Mouse (Mus musculus) heart, adult 2 months (tissue): ENCODE results near the gene Pak6. TPM values are rescaled to one million over a fixed set of nuclear protein-coding genes. Genes with fewer than 3 reads are reported as not detected.

ENCODE experiments used
- DNase-seq, 2 experiments: peaks; one replicate each; pipeline ENCODE4 v3.0.0; 2021
- H3K27ac ChIP-seq: fragments of 200-600 bp; 2 replicates; pipeline ENCODE4 v1.8.1; 2022
- H3K27me3 ChIP-seq: fragments of 200-500 bp; 2 replicates; pipeline ENCODE4 v1.6.1; 2012; ENCODE audit warnings: mild to moderate bottlenecking, low read length, inconsistent platforms, mixed read lengths; ENCODE audit not compliant: control insufficient read depth, insufficient read depth
- H3K36me3 ChIP-seq: fragments of 200-500 bp; 2 replicates; pipeline ENCODE4 v1.6.1; 2012; ENCODE audit warnings: low read length, inconsistent platforms; ENCODE audit not compliant: control insufficient read depth, insufficient read depth
- H3K4me1 ChIP-seq: fragments of 200-500 bp; 2 replicates; pipeline ENCODE4 v1.6.1; 2011; ENCODE audit warnings: low read length; ENCODE audit not compliant: control insufficient read depth, insufficient read depth
- H3K4me3 ChIP-seq: fragments of 200-600 bp; 2 replicates; pipeline ENCODE4 v1.8.1; 2022
- H3K79me2 ChIP-seq: fragments of 200-500 bp; replicated peaks from 2 replicates; pipeline ENCODE4 v1.6.1; 2012; ENCODE audit warnings: mild to moderate bottlenecking, inconsistent platforms, low read length, moderate library complexity, mixed read lengths; ENCODE audit not compliant: control insufficient read depth, insufficient read depth
- H3K9ac ChIP-seq: fragments of 200-500 bp; 2 replicates; pipeline ENCODE4 v1.6.1; 2012; ENCODE audit warnings: low read depth, mild to moderate bottlenecking, control low read depth, inconsistent platforms, low read length, mixed read lengths
- CTCF ChIP-seq: fragments of 200-600 bp; IDR thresholded peaks from 2 replicates; pipeline ENCODE4 v1.8.1; 2022; ENCODE audit warnings: antibody characterized with exemption, mild to moderate bottlenecking, moderate library complexity
- EP300 ChIP-seq: fragments of 200-500 bp; IDR thresholded peaks from 2 replicates; pipeline ENCODE4 v1.6.1; 2011; ENCODE audit warnings: low read depth, low read length, control low read depth; ENCODE audit not compliant: insufficient read depth
- POLR2A ChIP-seq: fragments of 200-500 bp; IDR thresholded peaks from 2 replicates; pipeline ENCODE4 v1.6.1; 2011; ENCODE audit warnings: mild to moderate bottlenecking, low read depth, low read length, control low read depth; ENCODE audit not compliant: insufficient read depth
- WGBS: fragments of 180-500 bp; shearing (Covaris S2); methylation state at CpG from one replicate; pipeline ENCODE4 v1.1.7; 2018; 5-methylcytosine and 5-hydroxymethylcytosine counted together
- intact Hi-C: fragments of 180-260 bp; cut with DNase I; formaldehyde crosslinking; loops from one replicate; pipeline ENCODE4 v1.15.1; 2025
- polyA plus RNA-seq: library from polyadenylated mRNA; depleted of rRNA; stranded (reverse); fragments of >200 nt; gene quantifications from 2 replicates; pipeline ENCODE4 v1.2.3, GENCODE M21; 2012
- total RNA-seq, 2 experiments: library from RNA; stranded (reverse); gene quantifications; 2 replicates each; pipeline ENCODE4 v1.2.3; 2021

Gene Pak6
- total and polyA plus RNA-seq, 3 experiments, result 6.1 to 11.1 (median 8.1) TPM

- Histone ChIP-seq H3K27me3 (peaks cover 12% of the 10 kb centered on the region), H3K79me2 (no peaks in the 10 kb centered on the region), H3K27ac (no peak overlapping the region), H3K4me1 (peaks cover 1% of the 10 kb centered on the region; the same call in 1 of the 2 replicates), H3K4me3 (peak overlapping the region; percentile 38), H3K36me3 (no peaks in the 10 kb centered on the region), H3K9ac (peak overlapping the region; percentile 72)
- DNase-seq, result peak in 1 of 2 experiments; percentile 35
- TF ChIP-seq POLR2A, result no peak
- no peak for TF ChIP-seq EP300
- TF ChIP-seq CTCF, result no peak
- intact Hi-C loops, result no loop called here
- WGBS, result 4% methylated on average over 86 of the region's 89 CpGs
Observed at GRCm38 (mm10) chr2:118676839-118677741, 14.0 kb downstream of the Pak6 start.

DNA sequence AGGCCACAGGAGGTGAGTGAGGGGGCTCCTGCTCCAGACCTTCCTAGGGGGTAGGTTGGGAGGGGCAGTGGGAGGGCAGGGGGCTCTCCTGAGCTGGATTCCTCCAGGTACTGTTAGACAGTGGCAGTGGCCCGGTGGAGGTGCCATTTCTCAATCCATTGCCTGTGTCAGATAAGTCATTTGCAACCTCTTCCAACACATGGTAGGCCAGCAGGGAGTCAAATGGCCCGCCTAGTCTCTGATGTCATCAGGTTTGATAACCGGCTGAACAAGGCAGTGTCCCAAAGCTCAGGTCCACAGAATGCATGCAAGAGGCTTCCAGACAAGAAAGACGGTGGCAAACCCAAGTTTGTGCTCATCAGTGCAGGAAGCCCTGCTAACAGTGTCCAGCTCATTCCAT, 14.7 kb downstream of the Pak6 start:
- 39% methylated on average over 4 of the region's 4 CpGs for WGBS
- H3K36me3 ChIP-seq, result no peaks in the 10 kb centered on the region
- no peak for DNase-seq
- no peaks in the 10 kb centered on the region for H3K79me2 ChIP-seq
- peaks cover 4% of the 10 kb centered on the region; the same call in 1 of the 2 replicates for H3K4me1 ChIP-seq
- no peak overlapping the region for H3K27ac ChIP-seq
- H3K4me3 ChIP-seq, result no peak overlapping the region
- intact Hi-C loops, result no loop called here
- peaks cover 12% of the 10 kb centered on the region for H3K27me3 ChIP-seq
- H3K9ac ChIP-seq, result no peak overlapping the region
- no peak for TF ChIP-seq EP300
- no peak for TF ChIP-seq POLR2A
- TF ChIP-seq CTCF, result no peak

GRCm38 (mm10) chr2:118679577-118679976, 16.5 kb downstream of the Pak6 start:
- Histone ChIP-seq H3K79me2 (no peaks in the 10 kb centered on the region), H3K27me3 (peaks cover 12% of the 10 kb centered on the region), H3K9ac (no peak overlapping the region), H3K27ac (no peak overlapping the region), H3K4me1 (peaks cover 6% of the 10 kb centered on the region; the same call in 1 of the 2 replicates), H3K4me3 (no peak overlapping the region), H3K36me3 (no peaks in the 10 kb centered on the region)
- no peak for DNase-seq
- no peak for TF ChIP-seq EP300
- intact Hi-C loops, result no loop called here
- WGBS, result 64% methylated on average over 3 of the region's 3 CpGs

DNA sequence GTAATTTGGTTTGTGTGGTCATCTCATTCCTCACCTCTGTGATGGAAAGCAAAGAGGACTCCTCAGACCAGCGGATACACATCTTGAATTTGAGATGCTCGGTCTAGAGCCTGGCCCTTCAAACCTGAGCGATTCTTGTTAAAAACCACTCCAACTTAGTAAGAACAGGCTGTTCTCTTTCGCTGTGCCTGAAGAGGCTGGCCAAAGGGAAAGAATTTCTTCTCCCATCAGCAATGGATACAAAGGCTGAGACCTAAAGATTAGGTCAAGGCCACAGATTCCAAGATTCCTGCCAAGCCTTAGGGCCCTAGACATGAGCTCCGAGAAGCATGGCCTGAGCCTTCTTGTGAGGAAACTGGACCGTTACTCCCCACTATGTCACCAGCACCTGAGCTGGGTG, 17.8 kb downstream of the Pak6 start:
- DNase-seq, result no peak
- 91% methylated on average over 6 of the region's 6 CpGs for WGBS
- Histone ChIP-seq H3K27ac (no peak overlapping the region), H3K36me3 (no peaks in the 10 kb centered on the region), H3K4me1 (peaks cover 6% of the 10 kb centered on the region; the same call in 1 of the 2 replicates), H3K9ac (no peak overlapping the region), H3K4me3 (no peak overlapping the region), H3K27me3 (peaks cover 11% of the 10 kb centered on the region), H3K79me2 (no peaks in the 10 kb centered on the region)
- intact Hi-C loops, result no loop called here
- no peak for TF ChIP-seq EP300
- TF ChIP-seq POLR2A, result no peak
- TF ChIP-seq CTCF, result no peak

DNA sequence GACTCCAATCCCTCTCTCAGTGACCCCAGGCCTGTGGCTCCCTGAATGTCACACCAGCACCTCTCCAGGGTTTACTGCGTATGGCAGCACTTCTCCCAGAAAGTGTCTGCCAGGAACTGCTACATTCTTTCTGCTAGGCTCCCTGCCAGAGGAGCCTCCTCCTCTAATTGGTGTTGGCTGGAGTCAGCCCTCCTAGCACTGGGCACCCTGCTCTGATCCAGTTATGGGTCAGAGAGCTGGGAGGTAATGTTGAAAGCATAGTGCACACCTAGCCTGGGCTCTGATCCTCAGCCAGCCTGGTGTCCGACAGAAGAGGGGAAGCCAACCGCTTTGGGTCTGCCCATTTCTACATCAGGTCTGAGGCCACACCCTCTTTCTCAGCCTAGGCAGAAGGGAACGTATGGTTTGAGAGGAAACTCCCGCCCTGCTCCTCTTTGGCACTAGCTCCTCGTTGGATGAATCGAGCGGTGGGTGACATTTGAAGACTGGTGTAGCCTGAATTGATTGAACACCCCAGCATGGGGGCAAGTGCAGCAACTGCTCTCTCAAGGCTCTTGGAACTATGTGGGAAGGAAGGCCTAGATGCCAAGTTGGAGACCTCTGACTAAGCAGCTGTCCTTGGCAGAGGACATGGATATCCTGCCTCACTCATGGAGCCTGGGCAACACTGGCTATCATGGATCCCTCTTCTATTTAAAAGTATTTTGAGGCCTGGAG, 19.6 kb downstream of the Pak6 start:
- TF ChIP-seq CTCF, result no peak
- TF ChIP-seq EP300, result no peak
- no peak for TF ChIP-seq POLR2A
- Histone ChIP-seq H3K79me2 (no peaks in the 10 kb centered on the region), H3K4me3 (no peak overlapping the region), H3K27ac (no peak overlapping the region), H3K4me1 (peaks cover 4% of the 10 kb centered on the region; the same call in 1 of the 2 replicates), H3K9ac (no peak overlapping the region), H3K36me3 (no peaks in the 10 kb centered on the region), H3K27me3 (peaks cover under 1% of the 10 kb centered on the region)
- no peak for DNase-seq
- WGBS, result 43% methylated on average over 8 of the region's 8 CpGs
- intact Hi-C loops, result no loop called here

- Histone ChIP-seq H3K4me3 (no peak overlapping the region), H3K27me3 (no peaks in the 10 kb centered on the region), H3K27ac (no peak overlapping the region), H3K79me2 (no peaks in the 10 kb centered on the region), H3K9ac (no peak overlapping the region), H3K36me3 (no peaks in the 10 kb centered on the region), H3K4me1 (peaks cover 4% of the 10 kb centered on the region; the same call in 1 of the 2 replicates)
- intact Hi-C loops, result no loop called here
- WGBS, result 76% methylated on average over 4 of the region's 4 CpGs
- DNase-seq, result no peak
- TF ChIP-seq CTCF (no peak), EP300 (no peak), POLR2A (no peak)
Observed at GRCm38 (mm10) chr2:118685088-118685487, 22.0 kb downstream of the Pak6 start.
